Mouse (Mus musculus) spleen, embryonic (tissue): ENCODE measurements around the gene Ptges.

Experiments used
- CTCF ChIA-PET: fragments of 350-600 bp; sonication (Branson Sonifier 250); formaldehyde crosslinking; loops from one replicate; lab custom pipeline; 2022; lab: Charles Lee

The Ptges gene

GRCm38 (mm10) chr2:30859782-30860181, 69.9 kb downstream of the Ptges start:
- CTCF ChIA-PET, result no interaction called here

- CTCF ChIA-PET, result no interaction called here
These were observed 72.6 kb downstream of the Ptges start for GRCm38 (mm10) chr2:30857076-30857475.

DNA sequence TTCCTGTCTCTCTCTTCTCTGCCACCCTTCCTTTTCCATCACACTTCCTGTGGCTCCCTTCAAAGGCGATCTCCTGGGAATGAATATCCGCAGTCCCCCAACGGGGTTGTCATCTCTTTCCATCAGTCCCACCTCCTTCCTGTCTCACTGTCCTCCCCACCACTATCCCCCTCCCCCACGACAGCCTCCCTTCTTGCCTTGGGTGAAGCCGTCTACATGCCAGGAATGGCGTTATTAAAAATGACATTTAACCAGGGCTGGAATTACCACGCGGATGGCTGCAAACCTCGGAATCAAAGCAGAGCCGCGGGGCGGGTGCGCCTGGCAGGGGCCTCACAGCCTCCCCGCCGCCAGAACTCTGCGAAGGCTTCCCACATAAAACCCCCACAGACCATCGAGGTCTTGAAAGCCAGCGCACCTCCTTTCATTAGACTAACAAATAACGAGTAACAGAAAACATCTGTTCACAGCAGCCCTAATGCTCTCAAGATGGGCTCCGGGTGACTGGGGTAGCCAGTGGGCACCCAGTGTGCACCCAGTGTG, 76.8 kb downstream of the Ptges start:
- CTCF ChIA-PET, result no interaction called here

- CTCF ChIA-PET, result no interaction called here
These were observed 79.1 kb downstream of the Ptges start for GRCm38 (mm10) chr2:30850581-30850980.

DNA sequence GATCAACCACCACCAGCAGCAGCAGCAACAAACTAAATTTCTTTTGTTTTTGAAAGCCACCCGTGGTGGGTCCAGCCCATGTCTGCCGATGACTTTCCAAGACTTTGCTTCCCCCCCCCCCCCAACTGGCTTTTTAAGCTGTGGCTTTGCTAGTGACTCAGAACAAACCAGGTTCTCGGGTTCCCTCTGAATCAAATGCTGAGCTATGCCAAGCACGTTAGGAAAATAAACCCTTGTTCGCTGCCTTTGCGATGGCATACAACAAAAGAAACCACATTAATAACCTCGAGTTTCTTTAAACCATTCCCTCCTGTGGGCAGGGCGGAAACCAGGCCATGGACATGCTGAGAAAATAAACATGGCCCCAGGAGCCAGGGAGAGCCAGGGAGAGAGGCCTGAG, 81.5 kb downstream of the Ptges start:
- CTCF ChIA-PET, result no interaction called here

GRCm38 (mm10) chr2:30846723-30847122, 82.9 kb downstream of the Ptges start:
- CTCF ChIA-PET, result interaction anchor here (0.6 kb wide), 1 partner anchor 15 kb away, joined by 3 read pairs; no protein-coding TSS in a partner anchor

DNA sequence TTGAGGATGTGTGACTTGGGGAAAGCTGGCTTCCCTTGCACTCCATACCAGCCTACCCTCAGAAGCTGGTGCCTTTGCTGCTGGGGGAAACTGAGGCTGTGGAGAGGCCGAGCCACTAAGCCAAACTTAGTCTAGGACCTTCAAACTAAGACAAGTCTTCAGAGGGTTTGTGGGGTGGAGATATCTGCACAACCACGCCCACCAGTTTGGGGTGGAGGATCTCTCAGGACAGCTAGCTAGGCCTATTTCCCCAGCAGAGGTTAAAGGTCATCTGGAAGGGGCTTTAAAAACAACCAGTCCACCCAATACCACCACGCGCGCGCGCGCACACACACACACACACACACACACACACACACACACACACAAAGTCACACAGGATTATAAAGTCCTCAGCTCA, 83.4 kb downstream of the Ptges start:
- CTCF ChIA-PET, result no interaction called here

DNA sequence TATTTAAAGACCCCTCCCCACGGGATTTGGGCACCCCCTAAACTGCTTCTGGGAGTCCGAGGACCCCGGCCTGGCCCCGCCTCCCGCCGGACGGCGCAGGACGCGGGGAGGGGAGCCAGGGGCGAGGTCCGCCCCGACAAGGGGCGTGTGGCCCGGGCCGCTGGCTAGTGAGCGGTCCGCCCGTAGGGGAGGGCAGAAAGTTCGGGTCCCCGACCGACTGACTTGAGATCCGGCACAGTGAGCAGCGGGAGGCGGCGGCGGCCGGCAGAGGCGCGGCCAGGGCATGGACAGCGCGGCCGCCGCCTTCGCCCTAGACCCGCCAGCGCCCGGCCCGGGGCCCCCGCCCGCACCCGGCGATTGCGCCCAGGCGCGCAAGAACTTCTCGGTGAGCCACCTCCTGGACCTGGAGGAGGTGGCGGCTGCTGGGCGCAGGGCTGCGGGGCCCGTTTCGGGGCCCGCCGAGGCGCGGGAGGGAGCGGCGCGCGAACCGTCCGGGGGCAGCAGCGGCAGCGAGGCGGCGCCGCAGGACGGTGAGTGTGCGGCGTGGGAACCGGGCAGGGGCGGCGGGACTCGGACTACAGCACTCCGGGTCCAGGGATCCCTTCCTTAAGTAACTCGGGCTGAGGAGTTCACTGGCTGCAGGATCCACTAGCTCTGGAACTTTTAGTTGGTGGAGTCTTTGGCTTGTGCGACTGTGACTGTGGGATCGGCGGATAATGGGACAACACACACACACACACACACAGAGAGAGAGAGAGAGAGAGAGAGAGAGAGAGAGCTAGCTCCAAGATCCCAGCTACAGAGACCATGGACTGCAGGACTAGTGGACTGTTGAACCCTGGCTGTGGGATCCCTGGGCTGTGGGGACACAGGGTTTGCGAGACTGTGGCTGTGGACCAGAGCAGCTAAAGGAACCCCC, 84.3 kb downstream of the Ptges start:
- CTCF ChIA-PET, result no interaction called here

DNA sequence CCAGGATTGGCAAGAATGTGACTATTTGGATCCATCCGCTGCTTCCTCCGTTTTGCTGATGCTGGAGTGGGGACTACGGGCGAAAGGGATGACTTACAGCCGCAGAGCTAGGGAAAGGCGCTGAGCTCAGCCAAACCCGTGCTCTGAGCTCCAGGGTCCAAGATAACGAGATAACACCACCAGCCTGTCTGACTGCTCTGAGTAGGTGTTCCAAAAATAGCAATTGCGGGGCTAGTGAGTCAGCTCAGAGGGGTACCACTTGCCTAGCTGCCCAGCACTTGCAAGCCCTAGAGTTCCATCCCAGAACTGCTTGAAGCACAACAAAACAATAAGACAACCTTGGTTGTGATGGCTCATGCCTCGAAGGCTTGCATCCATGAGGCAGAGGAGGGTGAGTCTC, 87.0 kb downstream of the Ptges start:
- CTCF ChIA-PET, result interaction anchor here (0.6 kb wide), 1 partner anchor 67 kb away, joined by 5 read pairs; no protein-coding TSS in a partner anchor
